Mouse (Mus musculus): Measurements from ENCODE around the gene Sf3b1. TPM values are rescaled to one million over a fixed set of nuclear protein-coding genes. Genes with fewer than 3 reads are reported as not detected.

The Sf3b1 gene
- total and polyA plus RNA-seq, 2 experiments: 13.6 to 89.0 TPM

DNA sequence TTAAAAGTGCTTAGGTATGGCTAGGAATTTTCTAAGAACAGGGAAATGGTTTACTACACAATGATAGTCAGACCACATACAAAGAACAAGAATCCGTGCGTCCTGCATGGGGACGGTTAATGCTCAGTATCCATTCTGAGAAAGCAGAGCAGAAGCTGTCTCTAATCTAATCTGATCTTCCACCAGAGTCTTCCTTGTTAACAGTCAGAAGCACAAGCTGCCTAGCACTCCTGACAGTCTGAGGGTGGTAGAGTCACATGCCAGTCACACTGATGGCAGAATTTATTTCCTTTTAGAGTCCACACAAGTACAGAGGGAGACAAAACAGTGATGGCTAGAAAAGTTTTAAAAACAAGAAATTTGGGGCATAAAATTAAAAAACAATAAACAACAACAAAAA lies 41.5 kb downstream of the Sf3b1 start:
- no peak overlapping the region for H3K4me3 ChIP-seq (ENCODE audit: insufficient read depth, low read depth, low read length)
- peaks cover 10% of the 10 kb centered on the region for H3K4me1 ChIP-seq (ENCODE audit: control insufficient read depth, insufficient read depth, low read length)
- no peak overlapping the region for H3K9ac ChIP-seq (ENCODE audit: low read depth, low read length)
- TF ChIP-seq POLR2A (IDR thresholded peaks at IDR 0.05; ENCODE audit: extremely low read depth, insufficient read depth, low read length) (no peak), CTCF (IDR thresholded peaks at IDR 0.05; ENCODE audit: low read depth, low read length) (no peak)
- no peak overlapping the region for H3K27ac ChIP-seq (replicated peaks; ENCODE audit: insufficient read depth, low read depth, low read length)
- H3K27me3 ChIP-seq (ENCODE audit: control insufficient read depth, insufficient read depth, low read length): no peaks in the 10 kb centered on the region
- DNase-seq (ENCODE audit: extremely low read depth, low read depth, low spot score): no peak
- 97% methylated on average over 3 of the region's 3 CpGs for whole genome bisulfite sequencing
- no peaks in the 10 kb centered on the region for H3K79me2 ChIP-seq (ENCODE audit: control insufficient read depth, insufficient read depth, low read length)
- H3K36me3 ChIP-seq (ENCODE audit: control insufficient read depth, insufficient read depth, low read length): peaks cover 45% of the 10 kb centered on the region

DNA sequence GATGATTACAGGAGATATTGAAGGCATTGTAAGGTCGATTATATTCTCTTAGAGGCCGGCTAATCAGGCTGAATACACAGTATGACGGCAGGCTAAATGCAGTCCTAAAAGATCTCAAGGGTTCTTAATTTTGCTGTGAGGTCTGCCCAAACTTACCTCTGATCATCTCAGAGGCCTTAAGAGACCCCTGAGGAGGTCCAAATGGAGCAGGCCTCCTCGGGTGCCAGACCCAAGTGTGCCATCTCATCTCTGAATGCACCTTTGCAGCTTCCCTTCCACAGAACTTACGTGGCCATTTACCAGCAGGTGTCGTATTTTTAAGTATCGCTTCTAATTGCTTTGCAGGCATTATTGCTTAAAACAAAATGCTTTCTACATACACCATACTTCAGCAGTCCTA lies 43.1 kb downstream of the Sf3b1 start:
- 90% methylated on average over 7 of the region's 7 CpGs for WGBS
- H3K4me3 ChIP-seq (ENCODE audit: insufficient read depth, low read depth, low read length): no peak overlapping the region
- no peak overlapping the region for H3K27ac ChIP-seq (replicated peaks; ENCODE audit: insufficient read depth, low read depth, low read length)
- H3K4me1 ChIP-seq (ENCODE audit: control insufficient read depth, insufficient read depth, low read length): peaks cover 13% of the 10 kb centered on the region
- H3K27me3 ChIP-seq (ENCODE audit: control insufficient read depth, insufficient read depth, low read length): no peaks in the 10 kb centered on the region
- TF ChIP-seq POLR2A (IDR thresholded peaks at IDR 0.05; ENCODE audit: extremely low read depth, insufficient read depth, low read length): no peak
- no peak for TF ChIP-seq CTCF (IDR thresholded peaks at IDR 0.05; ENCODE audit: low read depth, low read length)
- no peak for DNase-seq (ENCODE audit: extremely low read depth, low read depth, low spot score)
- no peaks in the 10 kb centered on the region for H3K79me2 ChIP-seq (ENCODE audit: control insufficient read depth, insufficient read depth, low read length)
- H3K9ac ChIP-seq (ENCODE audit: low read depth, low read length): no peak overlapping the region
- peaks cover 29% of the 10 kb centered on the region for H3K36me3 ChIP-seq (ENCODE audit: control insufficient read depth, insufficient read depth, low read length)

DNA sequence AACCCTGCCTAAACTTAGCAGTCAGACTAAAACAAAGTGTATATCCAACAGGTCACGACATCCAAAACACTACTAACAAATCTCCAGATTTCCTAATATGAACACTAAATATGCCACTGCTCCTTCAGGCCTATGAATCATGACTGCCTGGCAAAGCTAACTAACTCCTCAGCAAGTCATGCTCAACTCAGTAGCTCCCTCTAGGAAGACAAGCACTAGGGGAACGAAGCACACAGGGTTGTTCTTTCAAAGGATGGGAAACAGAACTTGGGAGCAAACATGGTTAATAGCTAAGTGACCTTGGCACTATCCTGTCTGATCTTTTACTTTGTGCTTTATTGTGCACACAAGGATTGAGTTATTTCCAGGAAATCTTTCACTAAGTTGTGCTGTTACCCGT lies 43.9 kb downstream of the Sf3b1 start:
- Histone ChIP-seq H3K79me2 (ENCODE audit: control insufficient read depth, insufficient read depth, low read length) (no peaks in the 10 kb centered on the region), H3K4me1 (ENCODE audit: control insufficient read depth, insufficient read depth, low read length) (peaks cover 13% of the 10 kb centered on the region), H3K27me3 (ENCODE audit: control insufficient read depth, insufficient read depth, low read length) (no peaks in the 10 kb centered on the region), H3K4me3 (ENCODE audit: insufficient read depth, low read depth, low read length) (no peak overlapping the region), H3K27ac (replicated peaks; ENCODE audit: insufficient read depth, low read depth, low read length) (peak overlapping the region; percentile 18; the same call in 1 of the 2 replicates), H3K9ac (ENCODE audit: low read depth, low read length) (no peak overlapping the region), H3K36me3 (ENCODE audit: control insufficient read depth, insufficient read depth, low read length) (peaks cover 26% of the 10 kb centered on the region)
- 23% methylated on average over 3 of the region's 3 CpGs for WGBS
- peak; percentile 74 for DNase-seq (ENCODE audit: extremely low read depth, low read depth, low spot score)
- no peak for TF ChIP-seq POLR2A (IDR thresholded peaks at IDR 0.05; ENCODE audit: extremely low read depth, insufficient read depth, low read length)
- 0 out of 2 replicates have a peak, but pooled peaks have one; percentile 22 for TF ChIP-seq CTCF (IDR thresholded peaks at IDR 0.05; ENCODE audit: low read depth, low read length)

GRCm38 (mm10) chr1:54982636-54983035 lies 44.6 kb downstream of the Sf3b1 start:
- WGBS: 83% methylated on average over 3 of the region's 3 CpGs

DNA sequence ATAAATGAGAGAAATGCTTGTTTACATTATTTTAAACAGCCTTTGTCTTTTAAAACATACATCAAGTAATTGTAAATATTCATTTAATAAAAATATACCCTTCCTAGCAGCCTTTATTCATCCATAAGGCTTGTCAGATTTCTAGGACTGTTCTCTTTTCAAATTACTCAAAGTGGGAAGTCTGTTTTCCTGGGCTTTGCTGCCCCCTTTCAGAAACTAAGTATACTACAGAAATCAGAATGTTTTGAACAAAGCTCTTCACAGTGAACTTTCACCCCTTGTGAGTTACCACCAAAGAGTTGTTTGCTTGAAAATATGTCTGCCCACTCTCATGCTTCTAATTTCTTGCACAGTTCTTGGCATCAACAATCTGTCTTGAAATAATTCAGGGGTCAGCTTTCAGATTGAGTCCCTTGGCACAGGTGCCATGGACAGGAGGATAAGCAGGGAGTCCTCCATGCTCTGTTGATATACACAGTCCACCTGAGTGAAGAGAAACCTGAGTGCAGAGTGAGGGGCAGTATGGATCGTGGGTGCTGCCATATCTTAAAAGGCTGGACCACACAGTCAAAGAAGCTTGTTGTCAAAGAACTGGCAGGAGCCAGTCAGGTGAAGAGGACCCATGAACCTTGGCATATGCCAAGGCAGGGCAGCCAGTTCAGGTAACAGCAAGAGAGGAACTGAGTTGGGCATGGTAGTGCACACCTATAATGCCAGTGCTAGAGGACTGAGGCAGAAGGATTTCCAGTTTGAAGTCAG lies 47.9 kb downstream of the Sf3b1 start:
- WGBS: 31% methylated on average over 1 of the region's 1 CpGs
- peak; percentile 32 for DNase-seq (ENCODE audit: extremely low read depth, low read depth, low spot score)
- Histone ChIP-seq H3K9ac (ENCODE audit: low read depth, low read length) (no peak overlapping the region), H3K79me2 (ENCODE audit: control insufficient read depth, insufficient read depth, low read length) (no peaks in the 10 kb centered on the region), H3K27ac (replicated peaks; ENCODE audit: insufficient read depth, low read depth, low read length) (0 out of 2 replicates have a peak overlapping the region, but pooled peaks have one; percentile 2), H3K4me3 (ENCODE audit: insufficient read depth, low read depth, low read length) (no peak overlapping the region), H3K4me1 (ENCODE audit: control insufficient read depth, insufficient read depth, low read length) (peaks cover 13% of the 10 kb centered on the region), H3K27me3 (ENCODE audit: control insufficient read depth, insufficient read depth, low read length) (no peaks in the 10 kb centered on the region), H3K36me3 (ENCODE audit: control insufficient read depth, insufficient read depth, low read length) (peaks cover 4% of the 10 kb centered on the region)
- TF ChIP-seq POLR2A (IDR thresholded peaks at IDR 0.05; ENCODE audit: extremely low read depth, insufficient read depth, low read length) (no peak), CTCF (IDR thresholded peaks at IDR 0.05; ENCODE audit: low read depth, low read length) (0 out of 2 replicates have a peak, but pooled peaks have one; percentile 9)

More at GRCm38 (mm10) chr1:54982636-54983035, 44.6 kb downstream of the Sf3b1 start:
- no peak overlapping the region for H3K4me3 ChIP-seq (ENCODE audit: insufficient read depth, low read depth, low read length)
- H3K27me3 ChIP-seq (ENCODE audit: control insufficient read depth, insufficient read depth, low read length): no peaks in the 10 kb centered on the region
- no peak overlapping the region for H3K9ac ChIP-seq (ENCODE audit: low read depth, low read length)
- H3K4me1 ChIP-seq (ENCODE audit: control insufficient read depth, insufficient read depth, low read length): peaks cover 13% of the 10 kb centered on the region
- TF ChIP-seq POLR2A (IDR thresholded peaks at IDR 0.05; ENCODE audit: extremely low read depth, insufficient read depth, low read length) (no peak), CTCF (IDR thresholded peaks at IDR 0.05; ENCODE audit: low read depth, low read length) (no peak)
- H3K27ac ChIP-seq (replicated peaks; ENCODE audit: insufficient read depth, low read depth, low read length): no peak overlapping the region
- peaks cover 23% of the 10 kb centered on the region for H3K36me3 ChIP-seq (ENCODE audit: control insufficient read depth, insufficient read depth, low read length)
- DNase-seq (ENCODE audit: extremely low read depth, low read depth, low spot score): no peak
- no peaks in the 10 kb centered on the region for H3K79me2 ChIP-seq (ENCODE audit: control insufficient read depth, insufficient read depth, low read length)

Data from liver, adult 2 months (tissue).